Mouse (Mus musculus) testis, postnatal 10 days (tissue): ENCODE measurements around the gene Lgals4.
A peak's percentile ranks its signal among the peaks of the same experiment; 100 is the strongest.

Experiments used
- DNase-seq: peaks from one replicate; pipeline ENCODE4 v3.0.0; 2021; ENCODE audit warnings: low spot score

The Lgals4 gene

DNA sequence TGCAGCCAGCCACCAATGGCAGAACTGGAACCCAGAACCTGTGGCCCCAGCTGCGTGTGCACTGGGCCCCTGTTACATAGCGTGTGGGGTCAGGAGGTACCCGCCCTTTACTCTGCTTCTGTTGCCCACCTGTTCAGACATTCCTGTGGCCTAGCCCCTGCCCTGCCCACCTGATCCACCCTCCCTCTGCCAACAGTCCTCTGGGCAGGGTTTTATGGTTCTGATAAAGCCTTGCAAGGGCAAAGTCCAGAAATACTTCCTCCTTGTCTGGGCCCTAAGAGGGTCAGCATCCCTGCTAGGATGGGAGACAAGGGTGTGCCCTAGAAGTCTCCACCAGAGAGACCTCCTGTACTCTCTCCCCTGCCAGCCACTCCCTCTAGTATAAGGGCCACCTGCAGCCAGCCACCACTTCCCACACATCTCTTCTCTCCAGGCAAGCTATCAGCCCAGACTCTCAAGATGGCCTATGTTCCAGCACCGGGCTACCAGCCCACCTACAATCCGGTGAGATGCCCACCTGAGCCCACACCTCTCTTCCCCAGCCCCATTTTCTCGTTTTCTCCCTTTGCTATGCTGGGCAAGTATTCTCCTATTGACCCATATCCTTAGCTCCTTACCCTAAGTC is at the start of gene Lgals4:
Gene Lgals4 (plus strand): TSS at position 132 of the 625 bp plus-strand sequence.
- no peak for DNase-seq

DNA sequence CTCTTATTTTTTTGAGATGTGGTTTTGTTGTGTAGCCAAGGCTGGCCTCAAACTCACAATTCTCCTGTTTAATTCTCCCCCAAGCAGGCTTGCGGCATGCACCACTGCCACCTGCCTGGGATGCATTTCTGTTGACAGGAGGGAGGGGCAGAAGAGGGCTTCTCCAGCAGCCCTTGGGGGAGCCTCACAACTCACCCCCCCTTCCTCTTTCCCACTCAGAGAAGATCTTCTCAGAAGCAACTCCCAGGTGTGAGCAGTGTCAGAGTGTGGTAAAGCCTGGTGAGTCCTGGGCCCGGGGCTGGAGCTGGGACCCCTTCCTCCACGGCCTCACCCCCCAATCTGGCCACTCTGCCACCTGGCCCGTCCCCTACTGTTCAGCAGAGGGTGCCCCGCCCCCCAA is 48.5 kb upstream of the Lgals4 start:
- no peak for DNase-seq

DNA sequence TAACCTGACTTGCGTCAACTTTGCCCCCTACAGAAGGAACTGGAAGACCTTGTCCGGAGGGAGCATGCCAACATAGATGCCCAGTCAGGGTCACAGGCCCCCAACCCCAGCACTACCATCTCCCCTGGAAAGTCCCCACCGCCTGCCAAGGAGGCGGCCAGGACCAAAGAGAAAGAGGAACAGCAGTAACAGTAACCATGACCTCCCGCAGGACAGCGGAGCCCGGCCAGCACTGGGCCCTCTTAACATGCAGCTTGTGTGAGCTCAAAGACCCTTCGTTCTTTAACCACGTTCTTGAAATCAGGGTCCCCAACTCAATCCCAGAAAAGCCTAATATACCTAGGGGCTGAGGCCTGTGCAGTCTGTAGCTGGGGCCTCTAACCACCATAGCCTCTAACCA is 45.8 kb upstream of the Lgals4 start:
- DNase-seq, result no peak

DNA sequence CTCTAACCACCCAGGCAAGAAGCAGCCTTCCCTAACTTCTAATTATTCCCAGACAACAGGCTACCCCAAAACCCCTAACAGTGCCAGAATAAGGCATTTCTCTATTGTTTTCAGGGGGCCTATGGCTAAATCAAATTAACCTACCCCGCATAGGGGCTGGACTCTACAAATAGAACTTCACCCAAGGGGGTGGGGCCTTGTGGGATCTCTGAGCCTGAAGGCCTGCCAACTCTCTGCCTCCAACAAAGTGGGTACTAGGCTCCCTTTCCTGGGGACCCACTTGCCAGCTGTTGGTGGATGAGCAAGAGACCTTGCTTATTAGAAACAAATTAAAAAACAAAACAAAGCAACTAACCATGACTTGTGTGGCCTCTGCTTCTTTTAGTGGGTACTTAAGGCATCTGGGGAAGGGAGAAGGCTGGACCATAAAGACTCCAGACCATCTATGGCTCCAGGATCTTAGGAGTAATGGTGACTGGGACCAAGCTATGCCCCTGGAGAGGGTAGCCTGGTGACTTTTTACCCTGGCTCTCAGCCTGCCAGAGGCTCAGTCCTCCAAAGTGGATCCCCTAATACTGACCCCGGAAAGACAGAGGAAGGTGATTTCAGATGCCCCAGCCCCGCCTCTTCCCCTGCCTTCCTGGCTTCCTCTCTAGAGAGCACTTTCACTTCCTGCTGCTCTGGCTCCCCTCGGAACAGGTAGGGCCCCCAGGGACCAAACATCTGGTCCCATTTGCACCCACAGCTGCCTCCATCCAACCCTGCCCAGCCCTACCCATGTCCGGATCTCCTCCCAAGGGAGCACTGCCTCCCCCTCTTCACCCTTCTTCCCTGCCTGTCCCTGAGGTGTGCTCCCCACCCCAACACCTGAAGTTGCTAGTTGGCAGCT is 45.1 kb upstream of the Lgals4 start, which contains the start of gene Rinl:
Gene Rinl (plus strand): TSS at position 663 of the 889 bp plus-strand sequence.
- DNase-seq, result no peak

DNA sequence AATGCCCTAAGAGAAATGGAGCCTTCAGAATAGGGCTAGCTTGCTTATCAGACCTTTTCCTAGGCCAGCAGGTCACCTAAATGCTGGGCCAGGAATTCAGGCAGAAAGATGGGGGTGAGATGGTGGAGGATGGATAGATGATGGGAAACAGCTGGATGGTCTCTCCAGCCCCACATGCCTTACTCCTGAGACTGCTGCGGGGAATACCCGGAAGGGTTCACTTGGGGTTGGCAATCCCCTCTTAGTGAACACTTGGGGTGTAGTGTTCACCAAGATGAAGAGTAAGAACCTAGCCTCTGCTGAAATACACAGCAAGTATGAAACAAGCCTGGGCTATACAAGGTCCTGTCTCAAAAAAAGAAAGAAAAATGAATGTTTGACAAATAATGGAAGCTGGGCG is 44.4 kb upstream of the Lgals4 start:
- DNase-seq, result no peak

DNA sequence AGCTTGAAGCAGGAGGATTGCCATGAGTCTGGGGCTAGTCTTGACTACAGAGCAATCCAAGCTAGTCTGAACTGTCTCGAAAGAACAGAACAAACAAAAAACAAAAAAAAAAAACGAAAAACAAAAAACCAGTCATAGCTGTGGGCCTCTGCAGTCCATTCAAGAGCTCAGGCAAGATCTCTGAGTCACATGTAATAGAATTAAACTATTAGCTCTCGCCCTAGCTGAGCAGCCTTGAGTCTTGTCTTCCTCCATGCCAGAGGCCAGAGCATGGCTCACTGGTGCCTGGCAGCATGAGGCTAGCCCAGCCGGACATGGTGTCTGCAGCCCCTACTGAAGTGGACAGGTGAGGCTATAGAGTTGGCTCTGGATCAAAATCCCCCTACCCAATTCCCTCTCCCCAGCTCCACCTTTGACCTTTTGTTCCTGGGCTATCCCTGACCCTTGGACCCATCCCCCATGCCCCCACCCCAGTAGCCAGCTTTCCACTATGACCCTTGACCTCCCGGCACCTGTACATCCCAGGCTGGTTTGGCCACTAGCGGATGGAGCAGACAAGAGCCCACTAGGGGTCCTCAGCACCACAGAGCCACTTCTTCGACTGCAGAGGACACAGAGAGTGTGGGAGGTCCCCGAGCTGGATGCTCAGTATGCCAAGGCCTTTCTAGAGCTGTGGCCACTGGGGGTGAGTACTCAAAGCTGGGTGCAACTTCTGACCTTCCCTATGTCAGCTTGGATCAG is 43.4 kb upstream of the Lgals4 start:
- DNase-seq, result peak; percentile 67

DNA sequence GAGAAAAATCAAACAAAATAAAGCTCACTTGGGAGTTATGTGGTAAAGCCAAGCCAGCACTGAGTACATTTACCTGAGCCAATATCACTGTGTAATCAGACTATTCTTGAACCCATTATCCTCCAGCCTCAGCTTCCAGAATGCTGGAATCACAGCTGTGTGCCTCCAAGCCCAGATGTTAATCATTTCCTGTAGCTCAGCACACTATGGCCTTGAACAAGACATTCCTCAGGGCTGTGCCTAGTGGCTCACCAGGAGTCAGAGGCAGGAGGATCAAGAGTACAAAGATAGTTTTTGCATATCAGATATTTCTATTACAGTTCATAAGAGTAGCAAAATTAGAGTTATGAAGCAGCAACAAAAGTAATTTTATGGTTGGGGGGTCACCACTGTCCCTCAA is 41.9 kb upstream of the Lgals4 start:
- DNase-seq, result no peak

DNA sequence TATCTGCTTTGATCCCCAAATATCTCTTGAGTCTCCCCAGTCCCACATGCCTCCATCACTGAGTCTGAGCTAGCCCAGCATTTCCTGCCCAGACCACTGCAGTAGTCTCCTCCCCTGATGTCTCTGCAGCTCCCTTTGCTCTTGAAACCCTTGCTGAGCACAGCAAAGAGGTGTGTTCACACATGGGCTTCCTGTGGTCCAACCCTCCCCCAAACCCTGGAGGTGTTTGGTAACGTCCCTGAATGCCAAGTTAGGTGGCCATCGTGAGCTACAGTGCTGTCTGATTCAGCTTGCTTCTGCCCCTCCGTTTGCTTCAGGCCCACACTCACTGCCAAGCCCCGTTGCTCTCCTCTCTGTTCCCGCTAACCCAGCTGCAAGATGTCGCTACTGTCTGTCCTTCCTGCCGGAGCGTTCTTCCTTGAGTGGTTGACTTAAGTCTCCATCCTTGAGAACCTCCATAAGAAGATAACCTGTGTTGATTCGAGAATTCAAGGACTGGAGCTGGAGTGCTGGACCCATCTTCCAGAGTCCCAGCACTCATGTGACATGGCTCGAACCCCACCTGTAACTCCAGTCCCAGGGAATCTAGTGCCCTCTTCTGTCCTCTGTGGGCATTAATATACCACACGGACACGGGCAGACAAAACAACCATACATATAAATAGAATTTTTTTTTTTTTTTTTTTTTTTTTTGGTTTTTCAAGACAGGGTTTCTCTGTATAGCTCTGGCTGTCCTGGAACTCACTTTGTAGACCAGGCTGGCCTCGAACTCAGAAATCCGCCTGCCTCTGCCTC is 41.1 kb upstream of the Lgals4 start:
- no peak for DNase-seq

DNA sequence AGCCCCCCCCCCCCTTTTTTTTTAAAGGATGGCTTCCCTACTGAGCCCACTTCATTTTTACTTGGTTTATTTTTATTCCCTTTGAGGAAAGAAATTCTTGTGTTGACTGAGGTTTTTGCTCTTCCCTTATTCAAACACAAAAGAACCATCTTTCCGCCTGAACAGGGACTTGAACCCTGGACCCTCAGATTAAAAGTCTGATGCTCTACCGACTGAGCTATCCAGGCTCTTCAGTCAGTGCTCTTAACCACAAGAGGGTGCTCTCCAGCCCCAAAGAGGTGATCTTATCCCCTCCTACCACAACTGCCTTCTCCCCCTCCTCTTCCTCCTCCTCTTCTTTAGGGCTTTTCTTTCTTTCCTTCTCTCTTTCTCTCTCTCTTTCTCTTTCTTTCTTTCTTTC is 39.8 kb upstream of the Lgals4 start:
- no peak for DNase-seq

DNA sequence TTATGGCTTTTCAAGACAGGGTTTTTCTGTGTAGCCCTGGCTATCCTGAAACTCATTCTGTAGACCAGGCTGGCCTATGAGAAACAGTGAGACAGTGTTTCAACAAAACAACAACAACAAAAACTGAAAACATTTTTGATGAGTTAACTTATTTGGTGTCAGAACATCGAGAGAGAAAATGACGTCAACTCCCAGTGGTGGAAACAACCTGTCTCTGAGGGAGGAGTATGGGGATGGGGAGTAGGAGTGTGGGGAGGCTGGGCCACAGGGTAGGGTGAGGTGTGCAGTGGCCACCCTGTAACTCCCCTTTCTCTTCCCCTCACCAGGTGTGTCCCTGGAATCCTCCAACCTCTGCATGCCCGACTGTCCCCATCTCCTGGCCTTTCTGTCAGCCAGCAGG is 39.2 kb upstream of the Lgals4 start:
- DNase-seq, result no peak

DNA sequence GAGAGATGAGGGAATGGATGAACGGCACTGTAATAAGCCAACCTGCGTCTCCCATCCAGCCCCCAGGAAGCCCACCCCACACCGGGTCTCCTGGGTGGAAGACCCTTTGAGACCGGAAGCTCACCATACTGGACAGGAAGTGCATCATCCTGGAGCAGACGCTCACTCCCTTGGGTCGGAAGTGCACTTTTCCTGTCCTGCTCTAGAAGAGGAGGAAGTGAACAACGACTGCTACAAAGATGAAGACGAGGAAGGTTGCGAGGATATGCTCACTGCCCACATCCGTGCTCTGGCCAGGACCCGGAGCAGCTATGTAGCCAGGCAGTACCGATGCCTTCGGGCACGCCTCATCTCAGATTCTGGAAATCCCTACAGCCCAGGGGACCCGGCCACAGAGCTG is 37.8 kb upstream of the Lgals4 start:
- DNase-seq, result no peak

DNA sequence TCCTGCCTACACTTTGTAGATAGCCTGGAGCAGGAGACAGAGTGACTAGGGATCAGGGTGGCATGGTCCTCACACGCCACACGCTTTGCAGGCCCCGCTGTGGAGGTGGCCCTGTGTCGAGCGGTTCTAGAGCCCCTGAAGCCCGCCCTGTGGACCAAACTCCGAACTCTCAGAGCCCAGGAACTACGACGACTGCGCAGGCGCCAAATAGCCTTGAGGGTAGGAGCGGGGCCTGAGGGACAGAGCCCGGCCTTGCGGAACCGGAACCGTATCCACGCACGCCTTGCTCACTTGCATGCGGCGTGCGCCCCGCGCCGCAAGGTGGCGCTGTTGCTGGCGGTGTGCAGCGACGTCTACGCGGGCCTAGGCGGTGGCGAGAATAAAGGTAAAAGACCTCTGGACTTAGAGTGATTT is 37.1 kb upstream of the Lgals4 start:
- peak; percentile 90 for DNase-seq

DNA sequence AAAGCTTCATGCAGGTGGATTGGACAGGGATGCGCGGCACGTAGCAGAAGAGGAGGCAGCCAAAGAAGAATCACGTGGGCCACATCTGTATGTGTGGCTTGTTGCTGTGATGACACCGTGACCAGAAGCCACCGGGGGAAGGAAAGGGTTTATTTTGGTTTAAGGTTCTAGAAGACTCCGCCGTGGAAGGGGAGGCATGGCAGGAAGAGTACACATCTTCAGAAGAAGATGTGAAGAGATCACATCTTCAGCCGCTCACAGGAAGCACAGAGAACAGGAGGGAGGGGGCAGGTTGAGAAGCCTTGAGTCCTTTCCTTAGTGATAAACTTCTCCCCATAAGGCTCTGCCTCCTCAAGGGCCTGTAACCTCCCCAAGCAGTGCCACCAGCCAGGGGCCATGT is 33.7 kb upstream of the Lgals4 start:
- DNase-seq, result no peak

DNA sequence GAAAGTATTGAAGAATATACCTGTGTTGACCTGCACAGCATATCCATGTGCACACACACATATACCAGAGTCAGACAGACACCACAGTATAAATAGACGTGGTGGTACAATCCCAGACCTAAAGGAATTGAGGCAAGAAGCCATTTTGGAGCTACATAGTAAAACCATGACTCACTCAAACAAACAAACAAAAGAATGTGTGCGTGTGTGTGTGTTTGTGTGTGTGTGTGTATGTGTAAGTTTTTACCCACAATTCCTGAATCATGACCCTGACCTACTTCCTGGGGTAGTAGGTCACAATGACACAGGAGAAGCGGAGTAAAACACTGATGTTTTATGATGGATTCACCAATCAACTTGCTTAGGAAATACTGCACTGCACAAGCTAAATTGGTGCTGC is 32.2 kb upstream of the Lgals4 start:
- DNase-seq, result no peak

DNA sequence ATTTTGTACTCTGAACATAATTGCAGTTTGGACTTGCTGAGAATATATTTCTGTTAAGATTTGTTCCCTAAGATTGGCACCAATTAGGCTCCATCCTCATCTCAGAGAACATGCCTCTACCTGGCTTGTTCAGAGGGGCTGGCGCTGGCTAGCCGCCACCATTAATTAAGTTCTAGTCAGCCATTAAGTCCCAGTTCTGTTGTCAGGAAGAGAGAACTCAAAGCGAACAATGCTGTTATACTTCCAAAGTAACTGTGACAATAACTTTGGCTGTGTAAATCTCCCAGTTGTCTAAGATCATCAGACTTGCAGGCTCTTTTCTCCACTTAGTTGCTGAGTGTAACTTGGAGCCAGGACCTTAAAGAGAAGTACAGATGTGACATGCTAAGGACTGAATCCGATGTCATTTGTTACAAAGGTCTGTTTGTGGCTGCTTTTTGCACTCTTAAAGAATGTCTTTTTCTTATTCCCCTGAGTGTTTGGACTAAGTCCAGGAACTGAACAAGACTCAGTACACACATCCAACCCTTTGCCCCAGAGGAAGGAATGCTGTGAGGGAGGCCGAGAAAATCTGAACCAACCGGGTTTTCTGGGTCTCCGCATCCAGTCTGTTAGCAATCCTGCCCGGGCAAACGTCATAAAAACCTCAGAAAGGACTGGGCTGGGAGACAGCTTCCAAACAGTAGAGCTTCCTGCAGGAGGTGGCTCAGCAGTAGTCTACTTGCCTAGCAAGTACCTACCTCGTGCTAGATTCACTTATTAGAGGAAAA is 31.6 kb upstream of the Lgals4 start:
- DNase-seq, result no peak

DNA sequence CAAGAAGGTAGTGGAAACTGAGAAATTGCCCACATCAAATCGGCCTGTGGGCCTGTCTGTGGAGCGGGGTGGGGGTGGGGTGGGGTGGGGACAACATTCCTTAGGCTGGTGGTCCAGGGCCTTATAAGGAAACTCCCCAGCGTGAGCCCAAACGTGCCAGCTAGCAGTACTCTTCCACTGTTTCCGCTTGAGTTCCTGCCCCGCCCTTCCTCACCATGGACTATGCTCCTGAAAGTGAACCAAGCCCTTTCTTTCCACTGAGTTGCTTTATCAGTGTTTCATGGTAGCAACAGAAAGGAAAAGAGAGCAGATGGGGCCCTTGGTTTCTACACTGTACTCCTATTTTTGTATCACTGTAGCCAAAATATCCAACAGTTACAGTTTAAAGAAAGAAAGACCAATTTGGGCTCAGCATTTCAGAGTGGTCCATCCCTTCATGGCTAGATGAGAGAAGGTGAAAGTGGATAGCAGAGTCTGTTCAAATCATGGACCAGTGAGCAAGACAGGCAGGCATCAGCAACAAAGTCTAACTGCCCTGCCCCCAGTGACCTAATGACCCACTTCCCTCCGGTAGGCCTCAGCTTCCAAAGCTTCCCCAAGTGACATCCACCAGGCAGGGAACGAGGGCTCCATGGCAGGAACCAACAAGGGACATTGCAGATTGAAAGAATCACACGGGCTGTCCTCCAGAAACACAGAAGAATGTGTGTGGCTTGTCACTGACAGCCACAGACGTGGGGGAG is 30.6 kb upstream of the Lgals4 start:
- no peak for DNase-seq

DNA sequence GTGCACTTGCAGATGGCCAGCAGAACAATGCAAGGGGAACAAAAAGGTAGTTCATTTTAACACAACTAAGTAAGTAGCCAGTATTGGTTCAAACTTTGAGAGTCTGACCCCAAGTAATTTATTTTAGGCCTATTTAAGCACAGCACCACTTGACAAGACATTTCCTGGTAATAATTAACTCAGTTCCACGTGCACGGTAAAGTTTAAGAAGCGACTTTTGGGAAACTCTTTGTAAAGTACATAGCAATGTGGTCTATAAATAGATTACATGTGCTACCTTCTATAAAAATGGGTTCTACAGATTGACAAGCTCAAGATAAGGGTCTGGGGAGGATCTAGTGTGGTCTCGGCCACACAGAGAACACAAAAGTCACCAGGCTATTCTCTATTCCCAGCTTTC is 29.9 kb upstream of the Lgals4 start:
- DNase-seq, result no peak

DNA sequence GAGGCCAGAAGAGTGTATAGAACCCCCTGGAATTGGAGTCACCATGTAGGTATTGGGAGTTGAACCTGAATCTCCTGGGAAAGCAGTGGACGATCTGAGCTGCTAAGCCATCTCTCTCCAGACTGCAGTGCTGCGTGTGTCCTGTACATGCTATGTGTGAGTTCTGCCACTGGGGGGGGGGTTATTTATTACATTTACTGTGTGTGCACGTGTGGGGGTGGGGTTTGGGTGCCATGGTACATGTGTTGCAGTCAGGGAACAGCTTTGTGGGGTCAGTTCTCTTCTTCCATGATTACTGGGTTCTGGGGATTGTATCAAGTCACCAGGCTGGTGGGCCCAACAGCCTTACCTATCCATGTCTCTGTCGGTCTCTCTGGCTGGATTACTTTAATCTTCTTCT is 26.8 kb upstream of the Lgals4 start:
- DNase-seq, result peak; percentile 56

DNA sequence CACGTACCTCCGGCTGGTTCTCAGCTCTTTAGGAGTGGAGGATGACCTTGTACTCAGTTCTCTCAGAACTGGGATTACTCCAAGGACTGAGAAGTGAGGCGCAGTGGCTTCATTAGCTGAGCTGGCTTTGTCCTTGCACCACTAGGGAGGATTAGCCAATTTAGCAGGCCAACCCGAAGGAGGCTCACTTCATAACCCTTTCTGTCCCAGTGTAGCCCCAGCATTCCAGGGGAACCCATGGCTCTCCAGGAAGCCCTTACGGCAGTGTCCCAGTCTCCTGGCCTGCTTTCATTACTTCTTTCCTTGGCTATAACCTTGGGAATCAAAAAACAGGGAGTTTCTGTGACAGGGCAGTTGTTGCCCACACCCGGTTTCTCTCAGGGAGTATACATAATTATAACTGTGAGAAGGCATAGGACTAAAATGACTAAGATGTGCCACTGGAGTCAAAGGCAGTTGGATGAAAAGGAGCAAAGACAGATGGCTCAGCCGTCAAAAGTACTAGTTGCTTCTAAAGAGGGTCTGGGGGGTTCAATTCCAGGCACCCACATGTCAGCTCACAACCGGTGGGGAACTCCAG is 25.9 kb upstream of the Lgals4 start:
- DNase-seq, result peak; percentile 64
